Mouse (Mus musculus) stomach, postnatal 0 days (tissue): ENCODE measurements at regions not wholly inside any gene's neighbourhood (a gene's known extent, or its start where the extent isn't known, plus 50 kb on each side); places are given as distances from the start of the nearest gene placed in this dataset.

ENCODE experiments used
- CTCF ChIP-seq: IDR thresholded peaks from 2 replicates; pipeline ENCODE4 v1.5.1; 2016; ENCODE audit warnings: antibody characterized with exemption, low read depth, mild to moderate bottlenecking, moderate library complexity
- EP300 ChIP-seq: optimal IDR thresholded peaks from 2 replicates; pipeline ENCODE3; 2016; ENCODE audit warnings: antibody characterized with exemption

GRCm38 (mm10) chr7:89579539-89579938 is 52.6 kb upstream of the Prss23 start:
- no peak for TF ChIP-seq CTCF
- TF ChIP-seq EP300 = no peak
